Mouse (Mus musculus): Measurements from ENCODE around the gene Unc79.

DNA sequence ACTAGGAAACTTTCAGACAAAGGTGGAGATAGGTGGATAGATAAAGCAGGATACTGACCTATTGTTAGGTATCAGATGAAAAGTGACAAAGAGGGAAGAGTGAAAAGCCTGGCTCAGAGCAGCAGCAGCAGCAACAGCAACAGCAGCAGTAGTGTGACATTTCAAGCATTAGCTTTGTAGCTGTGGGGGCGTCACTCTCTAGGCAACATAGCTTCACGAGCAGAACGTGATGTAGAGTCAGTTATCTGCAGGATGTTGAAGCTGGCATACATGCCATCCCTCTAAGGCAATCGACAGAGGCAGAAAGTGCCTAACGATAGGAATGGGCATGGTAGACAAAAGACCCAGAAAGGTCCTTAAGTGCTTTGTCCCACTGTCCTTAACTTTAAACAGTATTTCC, 173.3 kb downstream of the Unc79 start:
- TF ChIP-seq CTCF (IDR thresholded peaks at IDR 0.05; ENCODE audit: low read depth, low read length) (no peak), GATA2 (IDR thresholded peaks at IDR 0.05; ENCODE audit: borderline replicate concordance, low read depth, low read length) (no peak), GATA1 (IDR thresholded peaks at IDR 0.05; ENCODE audit: borderline replicate concordance, low read length) (no peak), TAL1 (conservative IDR thresholded peaks at IDR 0.05; ENCODE audit: low read depth, low read length) (no peak)
